Mouse (Mus musculus) midbrain, embryonic 12.5 days (tissue): ENCODE measurements around the gene Crispld2. TPM values are rescaled to one million over a fixed set of nuclear protein-coding genes. Genes with fewer than 3 reads are reported as not detected.

Experiments
- ATAC-seq: fragments of 200-750 bp; cut with Nextera tagmentation; 2 replicates; pipeline ENCODE4 v1.8.0; 2017; ENCODE audit warnings: low read depth, moderate TSS enrichment, moderate library complexity; ENCODE audit not compliant: low FRiP score
- H3K27ac ChIP-seq: fragments of 300-500 bp; sonication (generic); replicated peaks from 2 replicates; pipeline ENCODE4 v1.5.1; 2016; ENCODE audit warnings: mild to moderate bottlenecking
- H3K27me3 ChIP-seq: fragments of 300-500 bp; sonication (generic); 2 replicates; pipeline ENCODE4 v1.6.1; 2016; ENCODE audit warnings: mild to moderate bottlenecking
- H3K36me3 ChIP-seq: fragments of 300-500 bp; sonication (generic); 2 replicates; pipeline ENCODE4 v1.6.1; 2016
- H3K4me1 ChIP-seq: fragments of 300-500 bp; sonication (generic); 2 replicates; pipeline ENCODE4 v1.6.1; 2016
- H3K4me2 ChIP-seq: fragments of 300-500 bp; sonication (generic); replicated peaks from 2 replicates; pipeline ENCODE4 v1.6.1; 2016; ENCODE audit warnings: mild to moderate bottlenecking, moderate library complexity
- H3K4me3 ChIP-seq: fragments of 300-500 bp; sonication (generic); 2 replicates; pipeline ENCODE4 v1.5.1; 2016; ENCODE audit warnings: mild to moderate bottlenecking
- H3K9ac ChIP-seq: fragments of 300-500 bp; sonication (generic); replicated peaks from 2 replicates; pipeline ENCODE4 v1.6.1; 2016; ENCODE audit warnings: mild to moderate bottlenecking, moderate library complexity
- H3K9me3 ChIP-seq: fragments of 300-500 bp; sonication (generic); 2 replicates; pipeline ENCODE4 v1.6.1; 2016; ENCODE audit warnings: mild to moderate bottlenecking
- whole genome bisulfite sequencing: fragments of 180-500 bp; shearing (Covaris S2); methylation state at CpG from one replicate; pipeline ENCODE4 v1.1.7; 2016; 5-methylcytosine and 5-hydroxymethylcytosine counted together
- polyA plus RNA-seq: library from polyadenylated mRNA; unstranded; fragments of >200 nt; fragmentation: Nextera tagmentation; extraction: Ambion mirVana; gene quantifications from 2 replicates; pipeline ENCODE4 v1.2.1, GENCODE M21; 2016

The Crispld2 gene
- polyA plus RNA-seq, 1 experiment from 2014 or later, result 5.7 TPM

- H3K9ac ChIP-seq, result no peak overlapping the region
- no peaks in the 10 kb centered on the region for H3K27me3 ChIP-seq
- no peaks in the 10 kb centered on the region; the same call in 1 of the 2 replicates for H3K9me3 ChIP-seq
- no peak for ATAC-seq
- H3K36me3 ChIP-seq, result no peaks in the 10 kb centered on the region
- no peaks in the 10 kb centered on the region for H3K4me1 ChIP-seq
- no peak overlapping the region for H3K4me3 ChIP-seq
- H3K27ac ChIP-seq, result no peak overlapping the region
- WGBS, result 85% methylated on average over 9 of the region's 9 CpGs
- no peak overlapping the region for H3K4me2 ChIP-seq
These were observed 24.8 kb upstream of the Crispld2 start for GRCm38 (mm10) chr8:119967435-119967834.

- Histone ChIP-seq H3K4me3 (no peak overlapping the region), H3K4me2 (no peak overlapping the region), H3K9me3 (no peaks in the 10 kb centered on the region; the same call in 1 of the 2 replicates), H3K9ac (no peak overlapping the region), H3K36me3 (no peaks in the 10 kb centered on the region), H3K27ac (no peak overlapping the region), H3K4me1 (no peaks in the 10 kb centered on the region), H3K27me3 (no peaks in the 10 kb centered on the region)
- 78% methylated on average over 9 of the region's 9 CpGs for WGBS
- no peak for ATAC-seq
These were observed 22.1 kb upstream of the Crispld2 start for GRCm38 (mm10) chr8:119970169-119970568.

DNA sequence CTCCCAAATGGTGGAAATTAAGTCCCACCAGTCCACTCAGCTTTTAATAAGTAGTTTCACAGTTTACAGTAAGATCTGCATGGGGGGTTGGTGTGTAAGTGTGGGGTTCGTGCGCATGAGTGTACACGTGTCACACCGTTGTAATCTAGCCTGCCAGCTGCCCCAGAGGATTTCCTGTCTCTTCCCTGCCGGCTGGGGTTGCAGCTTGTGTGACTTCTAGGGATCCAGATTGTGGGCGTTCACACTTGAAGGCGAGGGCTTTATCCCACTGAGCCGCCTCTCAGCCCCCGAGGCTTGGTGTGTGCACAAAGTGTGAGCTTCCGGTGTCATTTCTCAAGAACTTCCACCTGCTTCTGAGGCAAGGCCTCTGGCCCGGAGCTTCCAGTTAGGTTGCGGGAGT is 19.7 kb upstream of the Crispld2 start:
- 85% methylated on average over 12 of the region's 12 CpGs for WGBS
- Histone ChIP-seq H3K27me3 (no peaks in the 10 kb centered on the region), H3K9ac (no peak overlapping the region), H3K4me3 (no peak overlapping the region), H3K27ac (no peak overlapping the region), H3K4me2 (no peak overlapping the region), H3K9me3 (no peaks in the 10 kb centered on the region; the same call in 1 of the 2 replicates), H3K36me3 (no peaks in the 10 kb centered on the region), H3K4me1 (no peaks in the 10 kb centered on the region)
- no peak for ATAC-seq

- H3K9ac ChIP-seq, result no peak overlapping the region
- H3K27me3 ChIP-seq, result no peaks in the 10 kb centered on the region
- H3K4me2 ChIP-seq, result no peak overlapping the region
- H3K36me3 ChIP-seq, result no peaks in the 10 kb centered on the region
- H3K27ac ChIP-seq, result no peak overlapping the region
- no peak for ATAC-seq
- H3K4me3 ChIP-seq, result no peak overlapping the region
- H3K4me1 ChIP-seq, result no peaks in the 10 kb centered on the region
- no peaks in the 10 kb centered on the region for H3K9me3 ChIP-seq
- 66% methylated on average over 11 of the region's 11 CpGs for WGBS
These were observed 13.4 kb upstream of the Crispld2 start for GRCm38 (mm10) chr8:119978770-119979381.

DNA sequence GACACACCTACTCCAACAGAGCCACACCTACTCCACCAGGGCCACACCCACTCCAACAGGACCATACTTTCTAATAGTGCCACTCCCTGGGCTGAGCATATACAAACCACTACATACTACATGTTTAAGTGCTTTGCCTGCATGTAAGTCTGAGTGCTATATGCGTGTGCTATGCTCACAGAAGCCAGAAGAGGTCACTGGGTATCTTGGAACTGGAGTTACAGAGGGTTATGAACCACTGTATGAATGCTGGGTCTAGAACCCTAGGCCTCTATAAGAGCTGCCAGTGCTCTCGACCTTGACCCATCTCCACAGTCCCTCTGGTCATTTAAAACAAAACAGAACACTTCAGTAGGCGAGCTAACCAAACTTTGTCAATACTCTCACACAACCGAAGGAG is 11.0 kb upstream of the Crispld2 start:
- no peaks in the 10 kb centered on the region for H3K36me3 ChIP-seq
- no peak for ATAC-seq
- no peaks in the 10 kb centered on the region for H3K4me1 ChIP-seq
- no peak overlapping the region for H3K9ac ChIP-seq
- 68% methylated on average over 4 of the region's 4 CpGs for WGBS
- no peak overlapping the region for H3K4me2 ChIP-seq
- no peak overlapping the region for H3K4me3 ChIP-seq
- no peaks in the 10 kb centered on the region for H3K27me3 ChIP-seq
- no peaks in the 10 kb centered on the region for H3K9me3 ChIP-seq
- no peak overlapping the region for H3K27ac ChIP-seq

- H3K27ac ChIP-seq, result no peak overlapping the region
- no peaks in the 10 kb centered on the region for H3K27me3 ChIP-seq
- H3K4me2 ChIP-seq, result no peak overlapping the region
- H3K4me1 ChIP-seq, result no peaks in the 10 kb centered on the region
- H3K9ac ChIP-seq, result no peak overlapping the region
- H3K9me3 ChIP-seq, result no peaks in the 10 kb centered on the region
- no peak for ATAC-seq
- no peak overlapping the region for H3K4me3 ChIP-seq
- no peaks in the 10 kb centered on the region for H3K36me3 ChIP-seq
These were observed 8.2 kb upstream of the Crispld2 start for GRCm38 (mm10) chr8:119984085-119984484.

DNA sequence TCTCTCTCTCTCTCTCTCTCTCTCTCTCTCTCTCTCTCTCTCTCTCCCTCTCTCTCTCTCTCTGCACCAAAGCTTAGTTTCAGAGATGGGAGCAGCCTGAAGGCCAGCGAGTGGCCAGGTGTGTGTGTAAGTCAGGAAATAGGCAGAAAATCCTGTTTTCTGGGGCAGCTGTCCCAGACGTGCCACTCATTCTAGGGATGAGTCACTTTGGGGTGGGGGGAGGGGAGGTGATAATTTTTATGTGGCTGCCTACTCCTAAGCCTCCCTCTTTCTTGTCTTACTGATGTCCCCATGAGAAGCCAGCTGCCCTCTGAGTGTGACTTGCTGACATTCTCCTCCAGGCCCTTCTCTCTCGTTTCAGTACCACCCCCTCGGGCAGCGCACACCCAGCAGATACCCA is 6.1 kb upstream of the Crispld2 start:
- WGBS, result 76% methylated on average over 5 of the region's 5 CpGs
- no peak for ATAC-seq
- Histone ChIP-seq H3K4me3 (no peak overlapping the region), H3K27me3 (peaks cover 9% of the 10 kb centered on the region), H3K9me3 (no peaks in the 10 kb centered on the region), H3K4me2 (no peak overlapping the region), H3K36me3 (no peaks in the 10 kb centered on the region), H3K27ac (no peak overlapping the region), H3K9ac (no peak overlapping the region), H3K4me1 (no peaks in the 10 kb centered on the region)

DNA sequence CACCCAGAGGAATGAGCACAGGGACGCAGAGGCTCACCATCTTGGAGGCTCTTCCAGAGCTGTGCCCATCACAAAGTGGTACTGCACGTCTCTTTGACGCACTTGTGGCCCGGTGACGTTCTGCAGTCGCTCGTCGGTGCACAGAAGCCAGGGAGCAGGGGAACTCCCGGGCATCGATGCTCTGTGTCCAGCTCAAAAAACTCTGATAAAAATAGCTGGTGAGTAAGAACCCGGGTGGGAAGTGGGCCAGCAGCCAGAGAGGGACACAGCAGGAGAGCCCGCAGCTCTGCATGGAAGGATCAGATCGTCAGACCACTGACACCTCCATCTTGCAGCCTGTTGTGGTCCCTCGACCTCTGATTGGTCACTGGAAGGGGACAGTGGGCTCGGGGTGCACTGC is 4.2 kb upstream of the Crispld2 start:
- H3K27me3 ChIP-seq, result peaks cover 28% of the 10 kb centered on the region
- no peak for ATAC-seq
- H3K4me3 ChIP-seq, result no peak overlapping the region
- H3K9me3 ChIP-seq, result no peaks in the 10 kb centered on the region
- no peak overlapping the region for H3K4me2 ChIP-seq
- 72% methylated on average over 15 of the region's 15 CpGs for WGBS
- H3K4me1 ChIP-seq, result peaks cover 13% of the 10 kb centered on the region
- no peak overlapping the region for H3K27ac ChIP-seq
- H3K9ac ChIP-seq, result no peak overlapping the region
- no peaks in the 10 kb centered on the region for H3K36me3 ChIP-seq

DNA sequence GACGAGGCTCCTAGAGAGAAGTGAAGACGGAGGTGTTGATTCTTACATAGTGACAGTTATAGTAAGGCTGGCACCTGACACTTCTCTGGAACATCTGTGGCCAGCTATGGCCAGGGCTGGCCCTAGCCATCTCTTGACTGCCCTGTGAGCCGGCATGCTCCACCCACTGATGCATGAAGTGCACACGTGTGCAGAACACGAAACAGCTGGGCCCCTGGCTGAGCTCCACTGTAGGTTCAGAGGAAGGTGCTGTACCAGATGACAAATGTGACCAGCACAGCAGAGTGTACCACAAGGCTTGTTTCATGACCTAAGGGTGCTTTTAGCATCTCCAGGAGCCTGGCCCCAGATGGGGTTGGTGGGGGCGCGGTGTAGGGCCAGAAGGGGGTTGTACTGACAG is 1.9 kb downstream of the Crispld2 start:
- no peak overlapping the region for H3K4me3 ChIP-seq
- ATAC-seq, result no peak

GRCm38 (mm10) chr8:119994556-119994955 is 2.3 kb downstream of the Crispld2 start:
- H3K27me3 ChIP-seq, result peaks cover 44% of the 10 kb centered on the region
- ATAC-seq, result no peak
- H3K9me3 ChIP-seq, result no peaks in the 10 kb centered on the region
- H3K4me2 ChIP-seq, result no peak overlapping the region
- no peaks in the 10 kb centered on the region for H3K36me3 ChIP-seq
- no peak overlapping the region for H3K9ac ChIP-seq
- peaks cover 13% of the 10 kb centered on the region for H3K4me1 ChIP-seq
- no peak overlapping the region for H3K4me3 ChIP-seq
- no peak overlapping the region for H3K27ac ChIP-seq
- WGBS, result 66% methylated on average over 6 of the region's 6 CpGs

More for the DNA sequence above, 1.9 kb downstream of the Crispld2 start:
- H3K36me3 ChIP-seq, result no peaks in the 10 kb centered on the region
- 86% methylated on average over 7 of the region's 7 CpGs for WGBS
- H3K9ac ChIP-seq, result no peak overlapping the region
- H3K27me3 ChIP-seq, result peaks cover 44% of the 10 kb centered on the region
- peaks cover 13% of the 10 kb centered on the region for H3K4me1 ChIP-seq
- no peak overlapping the region for H3K27ac ChIP-seq
- H3K4me2 ChIP-seq, result no peak overlapping the region
- H3K9me3 ChIP-seq, result no peaks in the 10 kb centered on the region

DNA sequence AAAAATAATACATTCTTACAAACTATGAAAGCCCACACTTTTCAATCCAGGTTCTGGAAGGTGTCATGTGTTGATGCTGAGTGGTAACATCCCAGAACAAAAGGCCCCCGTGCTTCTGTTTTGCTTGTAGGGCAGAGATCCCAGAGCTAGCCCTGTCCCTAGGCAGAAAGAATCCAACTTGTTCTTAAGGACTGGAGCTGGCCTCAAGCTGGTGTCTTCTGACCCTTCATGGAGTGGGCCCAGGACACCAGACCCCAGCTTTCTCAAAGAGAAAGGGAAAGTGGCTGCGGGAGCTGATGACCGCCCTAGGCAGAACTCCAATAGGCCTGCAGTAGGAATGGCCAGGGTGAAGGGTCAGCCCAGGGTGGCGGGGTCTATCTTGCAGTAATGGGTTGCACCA is 5.0 kb downstream of the Crispld2 start:
- no peak overlapping the region for H3K27ac ChIP-seq
- peaks cover 7% of the 10 kb centered on the region for H3K4me1 ChIP-seq
- no peaks in the 10 kb centered on the region for H3K9me3 ChIP-seq
- H3K4me3 ChIP-seq, result no peak overlapping the region
- H3K27me3 ChIP-seq, result peaks cover 24% of the 10 kb centered on the region
- no peak overlapping the region for H3K4me2 ChIP-seq
- WGBS, result 92% methylated on average over 4 of the region's 4 CpGs
- no peaks in the 10 kb centered on the region for H3K36me3 ChIP-seq
- ATAC-seq, result no peak
- H3K9ac ChIP-seq, result no peak overlapping the region

DNA sequence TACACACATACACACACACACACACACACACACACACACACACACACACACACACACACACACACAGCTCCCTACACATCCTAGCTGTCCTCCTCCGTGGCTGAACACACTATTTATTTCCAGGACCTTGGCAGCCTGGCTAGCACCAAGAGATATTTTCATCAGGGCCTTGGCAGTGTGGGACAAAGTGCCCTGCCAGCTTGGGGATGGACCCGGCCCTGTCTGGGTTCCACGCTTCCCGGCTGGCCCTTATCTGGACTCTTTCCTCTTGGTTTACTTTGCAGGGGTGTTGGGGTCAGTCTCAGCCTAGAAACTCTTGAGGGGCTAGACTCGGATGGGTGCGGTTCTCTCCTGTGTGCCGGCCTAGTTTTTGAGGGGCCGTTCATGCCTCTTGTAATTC is 8.2 kb downstream of the Crispld2 start:
- 0 out of 2 replicates have a peak, but pooled peaks cover 6% of the 10 kb centered on the region for H3K4me1 ChIP-seq
- no peak overlapping the region for H3K27ac ChIP-seq
- no peak for ATAC-seq

DNA sequence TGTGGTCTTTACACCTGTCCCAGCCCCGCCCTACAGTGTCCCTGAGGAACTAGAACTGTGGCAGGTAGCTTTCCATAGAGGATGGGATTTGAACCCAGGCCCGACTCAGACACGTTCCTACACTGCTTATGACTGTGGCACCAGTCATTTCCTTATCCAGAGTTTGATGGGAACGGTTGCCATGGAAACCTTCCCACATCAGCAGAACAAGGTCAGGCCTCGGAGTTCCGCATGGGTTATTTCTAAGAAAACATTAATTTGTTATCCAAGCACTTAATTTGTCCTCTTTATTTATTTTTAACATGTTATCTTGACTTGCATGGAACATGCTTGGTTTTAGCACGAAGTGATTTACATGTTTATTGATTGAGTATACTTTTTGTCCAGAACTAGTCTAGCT is 9.5 kb downstream of the Crispld2 start:
- no peak overlapping the region for H3K27ac ChIP-seq
- H3K9me3 ChIP-seq, result no peaks in the 10 kb centered on the region
- no peaks in the 10 kb centered on the region; the same call in 1 of the 2 replicates for H3K27me3 ChIP-seq
- no peak for ATAC-seq
- H3K4me1 ChIP-seq, result 0 out of 2 replicates have a peak, but pooled peaks cover 10% of the 10 kb centered on the region
- WGBS, result 67% methylated on average over 7 of the region's 7 CpGs
- H3K4me3 ChIP-seq, result no peak overlapping the region
- H3K9ac ChIP-seq, result no peak overlapping the region
- H3K4me2 ChIP-seq, result no peak overlapping the region
- H3K36me3 ChIP-seq, result no peaks in the 10 kb centered on the region

More for the DNA sequence above, 8.2 kb downstream of the Crispld2 start:
- Histone ChIP-seq H3K9ac (0 out of 2 replicates have a peak overlapping the region, but pooled peaks have one; percentile 11), H3K27me3 (no peaks in the 10 kb centered on the region), H3K4me2 (no peak overlapping the region), H3K9me3 (no peaks in the 10 kb centered on the region), H3K36me3 (no peaks in the 10 kb centered on the region), H3K4me3 (no peak overlapping the region)
- whole genome bisulfite sequencing, result 79% methylated on average over 8 of the region's 8 CpGs
